Mouse (Mus musculus) left cerebral cortex, postnatal 25 days (tissue): ENCODE measurements around the gene Tbc1d2b. TPM values are rescaled to one million over a fixed set of nuclear protein-coding genes. Genes with fewer than 3 reads are reported as not detected.

Experiments
- DNase-seq, 2 experiments: peaks; one replicate each; pipeline ENCODE4 v3.0.0; 2022; ENCODE audit warnings: low spot score in 2 of 2, mixed read lengths in 1 of 2
- intact Hi-C: fragments of 180-260 bp; cut with DNase I; formaldehyde crosslinking; loops from one replicate; pipeline ENCODE4 v1.15.1; 2025
- total RNA-seq, 2 experiments: library from RNA; stranded (reverse); gene quantifications; 2 replicates each; pipeline ENCODE4 v1.2.3; 2021

Gene Tbc1d2b
- total RNA-seq, 2 experiments from 2014 or later, result 8.9 to 11.6 TPM

DNA sequence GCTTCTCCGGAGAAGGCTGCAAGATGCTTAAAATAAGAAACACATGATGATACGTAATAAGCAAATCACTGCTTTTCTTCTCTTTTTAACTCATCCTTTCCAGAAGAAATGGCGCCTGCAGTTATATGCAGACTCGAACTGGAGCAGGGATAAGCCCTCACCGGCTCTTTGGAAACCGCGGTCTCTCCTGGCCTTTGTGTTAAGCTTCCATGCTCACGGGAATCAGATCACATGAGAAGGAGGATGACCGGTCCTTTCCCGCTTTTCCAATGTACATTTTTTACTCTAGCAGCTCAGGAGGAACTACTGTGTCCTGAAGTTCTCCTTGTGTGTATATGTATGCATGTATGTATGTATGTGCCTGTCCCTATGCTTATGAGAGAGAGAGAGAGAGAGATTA, 3.7 kb downstream of the Tbc1d2b start:
- DNase-seq, result no peak
- intact Hi-C loops, result no loop called here

DNA sequence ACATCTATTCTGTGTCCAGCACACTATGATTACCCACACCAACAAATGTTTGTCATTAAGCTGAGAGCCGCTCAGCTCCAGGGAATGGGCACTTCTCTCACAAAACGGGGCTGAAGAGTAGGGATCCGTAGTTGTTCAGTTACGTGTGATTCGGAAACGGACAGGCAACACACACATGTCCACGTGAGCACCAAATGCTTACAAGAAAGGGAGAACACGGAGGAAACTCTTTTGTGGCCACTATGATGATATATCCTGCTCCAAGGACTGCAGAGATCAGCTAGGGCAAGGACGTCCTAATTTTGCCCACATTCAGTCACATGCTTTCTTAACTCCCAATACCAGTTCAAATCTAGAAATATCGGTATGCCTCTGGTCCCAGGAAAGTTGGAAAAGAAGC, 4.5 kb downstream of the Tbc1d2b start:
- intact Hi-C loops, result no loop called here
- no peak for DNase-seq

DNA sequence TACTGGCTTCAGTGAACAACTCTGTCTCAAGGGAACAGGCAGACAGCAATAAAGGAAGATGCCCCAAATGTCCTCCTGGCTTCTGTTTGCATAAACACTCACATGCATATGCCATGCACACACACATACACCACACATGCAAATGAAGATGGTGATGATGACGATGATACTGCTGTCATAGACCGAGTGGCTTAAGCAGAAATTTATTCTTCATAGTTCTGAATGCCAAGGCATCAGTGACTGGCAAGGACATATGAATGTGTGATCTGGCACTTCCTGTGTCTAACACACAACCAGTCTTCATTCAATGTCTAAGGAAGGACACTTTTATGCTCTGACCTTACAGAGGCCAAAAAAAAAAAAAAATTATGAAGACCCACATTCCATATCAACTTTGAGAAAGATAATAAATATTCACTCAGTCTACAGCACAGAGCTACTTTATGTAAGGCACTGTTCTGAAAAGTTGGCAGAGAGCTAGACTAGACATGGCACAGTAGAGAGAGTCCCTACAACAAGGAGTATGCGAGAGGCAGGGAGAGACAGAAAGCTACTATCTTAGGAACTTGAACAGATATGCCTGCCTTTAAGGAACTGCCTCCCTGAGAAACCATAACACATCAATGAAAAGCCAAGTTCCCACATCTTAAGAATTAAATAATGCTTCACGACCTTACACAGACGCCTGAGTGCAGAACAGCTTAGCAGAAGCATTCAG, 5.1 kb downstream of the Tbc1d2b start:
- intact Hi-C loops, result no loop called here
- peak in 1 of 2 experiments; percentile 49 for DNase-seq

DNA sequence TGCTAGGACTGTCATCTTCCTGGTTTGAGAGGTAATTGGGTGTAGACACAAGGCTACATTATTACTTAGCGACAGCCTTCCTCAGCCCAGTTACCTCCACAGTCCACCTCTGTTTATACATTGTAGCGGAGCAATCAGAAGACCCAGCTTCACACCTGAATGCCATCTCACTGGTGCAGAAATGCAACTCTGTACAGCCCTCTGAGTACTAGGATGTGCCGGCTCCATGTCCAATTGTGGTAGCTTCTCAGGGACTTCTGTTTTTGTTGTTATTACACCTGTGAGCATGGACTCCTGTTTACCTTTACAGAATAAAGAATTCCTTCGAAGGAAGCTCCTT, 7.3 kb downstream of the Tbc1d2b start:
- intact Hi-C loops, result no loop called here
- DNase-seq, result no peak

DNA sequence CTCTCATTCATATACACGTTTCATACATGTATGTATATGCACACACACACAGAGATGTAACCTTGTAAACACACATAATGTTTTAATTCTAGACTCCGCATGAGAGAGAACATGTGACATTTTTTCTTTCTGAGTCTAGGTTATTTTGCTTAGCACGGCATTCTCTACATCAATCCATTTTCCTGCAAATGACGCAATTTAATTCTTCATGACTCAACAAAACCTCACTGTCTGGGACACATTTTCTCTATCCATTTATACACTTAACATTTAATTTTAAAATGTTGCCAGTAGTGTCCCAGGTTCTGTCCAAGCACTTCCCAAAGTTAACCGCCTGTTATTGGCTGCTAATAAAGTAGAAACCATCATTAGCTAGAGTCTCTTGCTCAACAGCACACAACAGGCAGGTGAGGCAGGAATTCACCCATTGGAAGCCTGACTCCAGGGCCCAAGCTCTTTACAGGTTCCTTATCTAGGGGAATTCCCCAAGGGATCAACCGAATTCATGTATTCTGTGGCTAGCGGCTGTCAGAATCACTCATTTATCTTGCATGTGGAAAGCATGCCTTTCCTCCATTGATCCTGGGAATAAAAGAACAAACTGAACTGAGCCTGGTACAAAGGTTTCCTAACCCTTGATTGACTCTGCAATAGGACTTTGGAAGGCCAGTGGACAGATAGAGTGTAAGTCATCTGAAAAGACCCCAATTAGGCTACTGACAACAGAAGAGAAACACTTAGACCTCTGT, 7.8 kb downstream of the Tbc1d2b start:
- intact Hi-C loops, result no loop called here
- DNase-seq, result no peak

DNA sequence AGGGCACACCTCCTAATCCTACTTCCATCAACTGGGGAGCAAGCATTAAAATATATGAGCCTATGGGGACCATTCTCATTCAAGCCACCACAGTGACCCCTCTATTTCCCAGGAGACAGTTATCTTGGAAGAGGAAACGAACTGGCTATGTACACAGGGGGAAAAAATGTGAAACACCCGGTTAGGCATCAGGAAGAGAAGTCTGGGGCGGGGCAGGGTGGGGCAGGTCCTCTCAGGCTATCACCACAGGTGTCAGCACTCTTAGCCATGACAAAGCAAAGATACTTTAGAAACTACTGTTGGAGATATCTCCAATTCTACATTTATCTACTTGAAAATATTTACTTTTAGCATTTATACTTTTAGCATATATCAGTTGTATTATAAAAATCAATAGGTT, 8.5 kb downstream of the Tbc1d2b start:
- intact Hi-C loops, result no loop called here
- DNase-seq, result no peak

DNA sequence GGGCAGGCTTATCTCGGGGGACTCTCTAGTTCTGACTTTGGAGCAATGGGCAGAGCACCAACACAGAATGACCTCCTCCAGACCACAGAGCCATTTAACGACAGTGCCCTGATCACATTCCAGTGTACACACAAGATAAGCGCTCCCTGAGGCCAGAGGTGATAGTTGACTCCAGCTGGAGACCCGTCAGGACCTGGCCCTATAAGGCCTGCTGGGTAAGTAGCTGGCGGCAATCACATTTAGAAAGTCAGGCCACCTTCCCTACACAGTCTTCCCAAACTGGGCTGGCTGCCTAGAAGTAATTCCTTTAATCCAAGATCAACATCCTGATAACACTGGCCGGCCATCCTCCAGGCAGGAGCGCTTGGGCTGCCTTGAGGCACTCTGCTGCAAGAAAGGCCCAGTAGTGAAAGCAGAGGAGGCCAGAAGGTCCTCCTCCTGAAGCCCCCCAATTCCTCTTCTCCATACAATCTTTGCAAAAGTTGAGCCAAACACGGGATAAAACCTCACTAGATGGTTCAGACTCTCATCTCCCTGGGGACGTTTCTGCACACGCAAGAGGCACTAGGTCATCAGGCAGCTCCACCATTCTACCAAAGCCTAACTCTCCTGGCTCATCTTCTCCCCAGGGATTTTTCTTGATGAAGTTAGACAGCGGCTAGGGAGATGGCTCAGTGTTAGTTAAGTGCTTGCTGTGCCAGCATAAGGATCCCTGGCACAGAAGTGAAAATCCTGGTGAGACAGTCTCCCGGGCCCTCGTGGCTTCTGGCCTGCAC, 9.8 kb downstream of the Tbc1d2b start:
- intact Hi-C loops, result no loop called here

DNA sequence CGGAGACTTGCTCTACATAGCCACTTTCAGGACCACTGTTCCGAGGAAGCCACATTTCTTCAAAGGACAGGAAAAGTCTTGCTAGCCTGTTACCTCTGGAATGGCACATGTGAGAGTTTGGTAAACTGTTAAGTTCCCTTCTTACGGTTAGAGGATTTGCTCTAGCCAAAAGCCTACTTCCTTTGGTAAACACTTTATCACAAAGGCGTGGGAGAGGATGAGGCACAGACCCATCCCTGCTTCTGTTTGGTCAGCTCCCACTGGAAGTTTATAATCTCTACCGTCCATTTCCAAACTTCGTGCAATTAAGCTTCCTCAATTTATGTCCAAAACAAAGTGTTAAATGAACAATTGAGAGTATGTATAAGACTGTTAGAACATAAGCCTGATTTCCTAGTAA, 10.5 kb downstream of the Tbc1d2b start:
- intact Hi-C loops, result no loop called here
- DNase-seq, result no peak

More for the DNA sequence above, 9.8 kb downstream of the Tbc1d2b start:
- DNase-seq, result no peak

DNA sequence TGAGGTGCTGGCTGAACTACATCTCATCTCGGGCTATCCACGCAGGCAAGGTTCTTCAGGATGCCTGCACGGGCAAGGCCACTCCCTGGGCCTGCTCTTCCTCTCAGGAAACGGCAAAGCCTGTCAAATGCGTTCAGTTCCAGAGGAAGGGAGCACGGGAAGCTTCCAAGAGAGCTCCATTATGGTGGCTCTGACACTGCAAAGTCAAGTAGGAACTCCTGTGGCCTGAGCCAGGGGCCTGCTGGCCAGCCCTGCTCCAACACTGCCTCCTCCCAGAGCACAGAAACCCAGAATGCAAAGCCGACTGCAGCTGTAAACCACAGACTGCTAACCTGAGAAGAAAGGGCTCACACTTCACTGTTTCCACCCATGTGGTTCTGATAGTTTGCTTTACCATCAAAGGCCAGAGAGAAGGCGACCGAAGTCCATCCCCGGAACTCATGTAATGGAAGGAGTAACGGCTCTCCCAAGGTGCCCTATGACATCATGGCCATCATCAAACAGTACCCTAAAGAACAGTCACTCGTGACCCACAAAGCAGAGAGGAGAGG, 11.1 kb downstream of the Tbc1d2b start:
- intact Hi-C loops, result no loop called here

DNA sequence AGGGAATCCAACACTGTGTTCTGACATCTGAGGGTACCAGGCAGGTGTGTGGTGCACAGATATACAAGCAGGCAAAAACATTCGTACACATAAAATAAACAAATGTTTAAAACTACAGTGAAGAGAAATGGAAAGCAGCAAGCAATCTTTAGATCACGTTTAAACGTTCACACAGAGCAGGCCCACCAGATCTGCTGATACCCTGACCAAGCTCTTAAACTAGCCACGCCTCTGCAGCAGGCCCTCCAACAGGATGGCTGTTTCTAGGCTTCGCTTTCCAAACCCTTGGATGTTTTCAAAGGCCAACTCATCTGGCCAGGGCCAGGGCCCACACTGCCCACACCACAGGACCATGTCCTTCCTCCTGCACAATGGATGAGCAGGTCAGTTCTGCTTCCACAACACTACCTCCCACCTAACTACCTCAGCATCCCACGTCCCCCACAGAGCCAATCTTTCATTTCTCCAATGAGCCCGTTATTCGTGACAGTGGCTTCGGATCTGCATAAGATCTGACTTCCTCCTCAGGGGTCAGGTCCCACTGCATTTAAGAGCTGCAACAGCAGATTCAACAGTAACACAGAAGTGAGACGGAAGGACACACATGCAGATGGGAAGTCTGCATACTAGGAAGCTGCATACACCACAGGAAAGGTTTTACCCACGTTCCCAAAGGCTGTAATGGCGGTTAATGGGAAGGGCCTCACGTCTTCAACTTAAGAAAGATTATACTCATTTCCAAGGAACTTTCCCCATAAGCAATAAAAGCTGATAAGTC, 12.7 kb downstream of the Tbc1d2b start:
- DNase-seq, result no peak
- intact Hi-C loops, result no loop called here

More for the DNA sequence above, 11.1 kb downstream of the Tbc1d2b start:
- DNase-seq, result no peak

DNA sequence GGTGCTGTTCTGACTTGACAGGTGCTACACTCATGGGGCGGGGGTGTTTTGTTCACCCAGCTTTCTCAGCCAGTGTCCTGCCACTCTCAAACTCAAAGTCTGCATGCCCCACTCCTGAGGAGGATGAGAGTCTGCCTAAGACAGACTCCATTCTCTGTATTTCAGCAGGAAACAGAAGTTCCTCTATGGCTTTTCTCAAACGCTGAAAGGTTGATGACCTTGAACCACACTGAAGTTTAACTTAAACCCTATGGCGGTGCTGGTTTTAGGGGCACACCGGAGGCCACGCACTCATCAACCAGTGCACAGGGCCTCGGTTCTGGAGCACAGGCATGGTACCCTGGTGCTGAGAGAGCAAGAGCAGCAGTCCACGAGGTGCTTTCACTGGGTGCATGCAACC, 13.4 kb downstream of the Tbc1d2b start:
- no peak for DNase-seq
- intact Hi-C loops, result no loop called here

DNA sequence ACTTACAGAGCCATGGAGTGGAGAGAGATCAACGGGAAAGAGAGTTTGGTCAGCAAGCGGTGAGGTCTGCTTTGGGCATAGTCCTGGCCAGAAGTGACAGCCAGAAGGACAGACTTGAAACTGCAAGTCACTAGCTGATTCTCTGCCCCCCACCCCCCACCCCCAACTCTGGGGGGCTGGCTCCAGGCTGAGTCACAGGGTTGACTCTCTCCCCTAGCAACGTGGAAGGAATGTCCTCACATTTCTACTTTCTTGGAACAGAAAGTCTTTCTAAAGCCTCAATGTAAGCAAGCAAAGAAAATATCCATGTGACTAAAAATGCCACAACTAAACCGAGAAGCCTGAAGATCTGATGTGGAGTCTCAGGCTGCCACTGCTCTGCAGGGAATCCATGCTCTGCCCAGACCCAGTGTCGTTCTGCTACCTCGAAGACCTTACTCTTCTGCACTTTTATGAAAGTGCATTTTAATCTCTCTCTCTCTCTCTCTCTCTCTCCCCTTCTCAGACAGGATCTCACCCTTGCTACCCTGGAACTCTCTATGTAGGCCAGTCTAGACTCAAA, 14.7 kb downstream of the Tbc1d2b start:
- DNase-seq, result no peak
- intact Hi-C loops, result no loop called here

DNA sequence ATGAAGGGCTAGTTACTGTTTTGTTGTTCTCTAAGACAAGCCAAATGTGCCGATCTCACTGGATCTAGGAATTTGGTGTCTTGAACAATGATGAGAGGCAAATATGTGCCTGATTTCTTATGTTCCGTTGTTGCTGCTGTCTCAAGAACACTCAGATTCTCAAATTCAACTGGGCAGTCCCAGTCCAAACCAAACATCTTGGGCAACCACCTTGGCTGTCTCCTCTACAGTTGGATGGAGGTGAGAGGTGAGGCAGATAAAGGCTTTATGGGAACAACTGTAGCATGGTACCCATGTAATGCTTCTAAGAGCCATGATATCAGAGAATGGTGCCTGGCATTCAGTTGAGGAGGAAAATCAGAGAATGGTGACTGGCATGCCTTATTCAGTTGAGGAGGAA, 17.4 kb downstream of the Tbc1d2b start:
- no peak for DNase-seq
- intact Hi-C loops, result no loop called here

DNA sequence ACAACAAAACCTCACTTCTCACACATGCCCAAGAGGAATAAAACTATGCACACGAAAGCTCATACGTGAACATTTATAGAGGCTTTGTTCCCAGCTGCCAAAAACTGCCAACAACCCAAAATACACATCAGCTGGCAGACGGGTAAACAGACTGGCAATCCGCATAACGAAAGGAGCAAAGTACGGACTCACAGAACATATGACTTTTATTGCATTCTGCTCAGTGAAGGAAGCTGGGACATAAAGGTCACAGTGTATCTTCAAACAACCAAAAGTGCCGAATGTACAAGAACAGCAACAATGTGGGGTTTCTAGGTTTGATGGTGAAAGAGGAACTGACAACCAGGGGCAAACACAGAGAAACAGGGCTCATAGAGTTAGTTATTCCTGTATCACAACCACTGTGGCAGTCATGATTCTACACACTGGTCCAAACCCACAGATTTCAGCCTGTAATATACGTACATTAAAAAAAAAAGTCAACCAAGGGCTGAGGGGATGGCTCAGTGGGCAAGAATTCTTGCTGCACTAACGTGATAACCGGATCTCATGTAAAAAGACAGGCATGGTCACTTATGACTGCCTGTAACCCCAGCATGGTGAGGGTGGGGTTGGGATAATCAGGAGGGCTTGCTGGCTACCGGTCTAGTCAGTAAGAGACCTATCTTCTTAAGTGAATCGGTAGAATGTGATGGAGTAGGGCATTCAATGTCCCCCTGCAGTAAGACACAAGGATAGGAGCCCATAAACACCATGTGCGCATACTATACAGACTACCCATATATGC, 19.4 kb downstream of the Tbc1d2b start:
- DNase-seq, result no peak
- intact Hi-C loops, result no loop called here

DNA sequence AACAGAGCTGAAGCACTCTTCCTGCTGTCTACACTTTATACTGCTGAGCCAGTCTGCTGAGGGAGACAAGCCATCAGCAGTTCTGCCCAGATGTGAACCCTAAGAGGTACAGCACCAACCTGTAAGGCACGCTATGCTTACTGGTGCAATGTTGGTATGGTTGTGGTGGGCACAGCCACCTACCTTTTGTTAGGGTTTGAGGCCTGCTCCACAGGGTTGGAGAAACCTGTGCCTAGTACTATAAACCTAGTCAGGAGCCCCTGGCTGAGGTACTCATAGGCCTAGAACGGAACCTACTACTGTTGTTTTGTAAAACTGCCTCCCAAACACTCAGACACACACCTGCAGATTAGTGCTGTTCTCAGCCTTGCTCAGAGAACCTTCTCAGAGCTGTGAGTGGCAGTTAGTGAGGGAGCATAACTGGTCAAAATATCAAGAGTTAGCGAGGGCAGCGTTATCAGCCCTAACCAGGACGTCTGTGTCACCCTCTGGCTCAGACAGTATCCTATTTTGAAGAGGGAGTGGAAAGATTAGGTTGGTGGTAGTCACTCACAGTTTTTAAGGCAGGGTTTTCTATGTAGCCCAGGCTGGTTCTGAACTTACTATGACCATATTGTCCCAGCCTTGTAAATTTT, 20.3 kb downstream of the Tbc1d2b start:
- intact Hi-C loops, result no loop called here
- no peak for DNase-seq

DNA sequence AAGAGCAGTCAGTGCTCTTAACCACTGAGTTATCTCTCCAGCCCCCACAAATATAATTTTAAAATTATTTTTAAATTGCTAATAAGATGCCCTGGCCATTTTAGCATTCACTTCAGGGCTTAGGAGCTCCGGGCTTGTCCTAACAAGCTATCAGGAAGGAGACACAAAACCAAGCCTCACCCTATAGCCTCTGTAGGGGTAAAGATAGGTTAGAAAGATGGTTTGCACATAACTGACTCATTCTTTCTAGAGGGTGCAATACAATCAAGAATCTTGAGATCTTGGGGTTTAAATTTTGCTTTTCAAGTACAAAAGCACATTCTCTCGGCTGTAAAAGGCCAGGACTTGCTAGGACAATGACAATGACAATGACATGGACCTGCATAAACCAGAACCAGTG, 21.6 kb downstream of the Tbc1d2b start:
- intact Hi-C loops, result no loop called here
- no peak for DNase-seq

DNA sequence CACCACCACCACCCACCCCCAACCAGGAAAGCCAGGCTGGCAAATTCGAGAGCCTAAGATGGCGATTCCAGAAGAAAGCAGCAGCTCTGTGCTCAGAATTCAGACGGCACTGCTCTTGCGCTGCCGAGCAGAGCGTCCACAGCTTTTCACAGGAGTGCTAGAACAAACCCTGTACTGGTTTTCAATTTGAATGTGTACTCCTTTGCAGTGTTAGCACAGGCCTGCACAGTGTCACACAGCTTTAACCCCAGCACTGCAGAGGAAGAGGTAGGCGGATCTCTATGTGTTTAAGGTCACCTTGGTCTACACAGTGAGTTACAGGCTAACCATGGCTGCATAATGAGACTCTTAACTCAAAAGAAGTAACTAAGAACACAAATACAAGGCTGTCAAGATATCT, 22.3 kb downstream of the Tbc1d2b start:
- intact Hi-C loops, result no loop called here
- DNase-seq, result no peak

DNA sequence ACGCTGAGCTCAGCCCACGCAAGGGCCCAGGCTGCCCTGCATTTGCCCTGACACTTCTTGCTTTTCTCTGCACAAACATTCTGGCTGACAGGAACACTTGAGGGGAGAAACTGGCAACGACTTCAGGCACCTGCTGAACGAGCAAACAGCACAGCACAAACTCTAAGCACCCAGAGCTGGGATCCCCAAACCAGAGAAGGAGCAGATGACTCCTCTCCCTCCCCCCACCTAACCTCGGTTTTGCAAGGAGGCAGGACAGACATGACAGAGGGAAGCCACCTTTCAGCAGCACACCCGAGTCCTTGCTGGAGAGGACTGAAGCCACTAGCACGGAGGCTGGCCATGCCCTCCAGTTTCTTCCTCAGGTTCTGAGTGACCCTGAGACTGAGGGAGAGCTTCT, 23.3 kb downstream of the Tbc1d2b start:
- intact Hi-C loops, result no loop called here
- no peak for DNase-seq
